In the genomic region with DNA sequence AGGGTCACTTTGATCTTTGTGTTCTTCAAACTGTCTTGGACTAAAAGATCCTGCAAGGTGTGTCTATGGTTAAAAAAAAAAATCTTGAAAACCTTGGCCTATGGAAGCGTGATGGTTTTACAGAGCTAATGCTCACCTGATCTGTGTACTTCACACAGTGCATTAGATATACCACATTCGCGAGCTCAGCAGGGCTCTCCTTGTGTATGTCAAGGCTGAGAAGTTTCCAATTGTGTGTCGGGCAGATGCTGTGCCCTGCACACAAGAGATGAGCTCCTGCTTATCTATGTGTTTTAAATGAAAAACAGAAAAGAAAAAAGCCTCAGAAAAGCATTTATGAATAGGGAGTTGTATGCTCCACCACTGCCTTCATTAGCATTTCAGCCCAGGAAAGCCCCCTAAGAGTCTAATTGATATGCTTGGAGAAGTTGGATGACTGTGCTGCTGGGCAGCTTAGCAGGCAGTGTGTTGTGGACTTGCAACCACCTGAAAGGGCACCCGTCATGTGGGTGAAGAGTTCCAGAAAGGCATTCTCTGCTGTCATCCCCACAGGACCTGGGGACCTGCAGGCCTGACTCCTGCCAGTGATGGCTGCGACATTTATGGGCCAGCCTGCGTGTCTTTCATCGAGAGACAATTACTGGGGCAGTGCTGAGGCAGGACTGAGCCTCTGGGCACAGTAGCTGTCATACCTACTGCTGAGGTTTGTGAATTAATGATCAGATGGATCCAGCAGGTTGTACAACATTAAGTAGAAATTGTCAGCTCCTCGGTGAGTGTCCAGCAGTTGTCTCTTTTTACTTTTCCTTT, we compare ENCODE assay signal across 26 mouse cellular contexts.
DNase-seq lines count a peak whose midpoint lies in the region; ATAC-seq and TF ChIP-seq lines count a peak whose summit lies in the region.
"Had no signal": no experiment of that assay in that cellular context is flagged by ENCODE, and none has a peak within 500 bp of the region (broad histone marks: within the 10 kb centered on the region; RNA-seq: fewer than 3 reads in every experiment).

No protein-coding gene starts in this region.

- H3K27ac ChIP-seq in forebrain, embryonic 14.5 days (ENCODE audit: low read depth, low read length) = no peak overlapping the region
- H3K27ac ChIP-seq in forebrain, embryonic 12.5 days = no peak overlapping the region
- no peak overlapping the region for H3K27ac ChIP-seq in hindbrain, embryonic 11.5 days (ENCODE audit: low read depth, low read length)
- H3K27ac ChIP-seq in hindbrain, postnatal 0 days = no peak overlapping the region
- no peak overlapping the region for H3K27ac ChIP-seq in midbrain, postnatal 0 days (ENCODE audit: low read depth, low read length)
- H3K27ac ChIP-seq: forebrain, embryonic 10.5 days; heart, embryonic 10.5 days; intestine, embryonic 15.5 days; limb, embryonic 12.5 days; liver, embryonic 12.5 days; neural tube, embryonic 13.5 days; stomach, embryonic 15.5 days had no signal

- H3K36me3 ChIP-seq in forebrain, embryonic 14.5 days (ENCODE audit: control insufficient read depth, insufficient read depth, low read length) = no peaks in the 10 kb centered on the region
- H3K36me3 ChIP-seq in forebrain, embryonic 12.5 days (replicated peaks) = no peaks in the 10 kb centered on the region
- no peaks in the 10 kb centered on the region for H3K36me3 ChIP-seq in hindbrain, embryonic 11.5 days (ENCODE audit: control insufficient read depth, insufficient read depth, low read length)
- H3K36me3 ChIP-seq in hindbrain, postnatal 0 days (ENCODE audit: insufficient read depth, low read length) = no peaks in the 10 kb centered on the region
- no peaks in the 10 kb centered on the region for H3K36me3 ChIP-seq in midbrain, postnatal 0 days (ENCODE audit: insufficient read depth, low read length)
- H3K36me3 ChIP-seq: forebrain, embryonic 10.5 days; heart, embryonic 10.5 days; intestine, embryonic 15.5 days; limb, embryonic 12.5 days; liver, embryonic 12.5 days; neural tube, embryonic 13.5 days; stomach, embryonic 15.5 days had no signal

- H3K4me2 ChIP-seq in forebrain, embryonic 14.5 days (ENCODE audit: low read length) = no peak overlapping the region
- no peak overlapping the region for H3K4me2 ChIP-seq in forebrain, embryonic 12.5 days
- no peak overlapping the region for H3K4me2 ChIP-seq in hindbrain, embryonic 11.5 days (replicated peaks; ENCODE audit: low read depth, low read length)
- H3K4me2 ChIP-seq in hindbrain, postnatal 0 days (ENCODE audit: low read depth, low read length) = no peak overlapping the region
- no peak overlapping the region for H3K4me2 ChIP-seq in midbrain, postnatal 0 days (ENCODE audit: low read depth, low read length, poor library complexity, severe bottlenecking)
- H3K4me2 ChIP-seq: intestine, embryonic 15.5 days; limb, embryonic 12.5 days; liver, embryonic 12.5 days; neural tube, embryonic 13.5 days; stomach, embryonic 15.5 days had no signal

- DNase-seq in forebrain, embryonic 14.5 days (ENCODE audit: low spot score) = no peak
- DNase-seq in hindbrain, embryonic 11.5 days (ENCODE audit: low spot score) = no peak
- DNase-seq in hindbrain, postnatal 0 days (ENCODE audit: low spot score) = no peak
- DNase-seq in midbrain, postnatal 0 days (ENCODE audit: low spot score) = no peak
- no peak for DNase-seq in ovary, postnatal 36 days (ENCODE audit: low spot score)
- DNase-seq in urinary bladder, postnatal 25 days (ENCODE audit: low spot score) = no peak
- DNase-seq: adrenal gland, postnatal 36 days; cerebellum, adult 11-12 months; cerebellum, postnatal 14 days; gastrocnemius, postnatal 10 days; heart, postnatal 4 days; kidney, adult 9 months; kidney, postnatal 36 days; layer of hippocampus, postnatal 36 days; lung, adult 18-20 months; lung, postnatal 14 days; right cerebral cortex, postnatal 4 days; thymus, postnatal 25 days had no signal

- H3K4me1 ChIP-seq in forebrain, embryonic 14.5 days (ENCODE audit: control insufficient read depth, insufficient read depth, low read length) = 0 out of 2 replicates have a peak, but pooled peaks cover 3% of the 10 kb centered on the region
- H3K4me1 ChIP-seq in forebrain, embryonic 12.5 days = peaks cover 6% of the 10 kb centered on the region
- no peaks in the 10 kb centered on the region for H3K4me1 ChIP-seq in hindbrain, embryonic 11.5 days (replicated peaks; ENCODE audit: control insufficient read depth, insufficient read depth, low read length)
- no peaks in the 10 kb centered on the region for H3K4me1 ChIP-seq in hindbrain, postnatal 0 days (ENCODE audit: insufficient read depth, low read length)
- H3K4me1 ChIP-seq in midbrain, postnatal 0 days (ENCODE audit: insufficient read depth, low read length) = no peaks in the 10 kb centered on the region
- H3K4me1 ChIP-seq: heart, embryonic 10.5 days; intestine, embryonic 15.5 days; limb, embryonic 12.5 days; liver, embryonic 12.5 days; stomach, embryonic 15.5 days had no signal

- no peaks in the 10 kb centered on the region for H3K27me3 ChIP-seq in forebrain, embryonic 14.5 days (replicated peaks; ENCODE audit: control insufficient read depth, insufficient read depth, low read length)
- H3K27me3 ChIP-seq in forebrain, embryonic 12.5 days = no peaks in the 10 kb centered on the region
- no peaks in the 10 kb centered on the region for H3K27me3 ChIP-seq in hindbrain, embryonic 11.5 days (ENCODE audit: control insufficient read depth, insufficient read depth, low read length)
- no peaks in the 10 kb centered on the region for H3K27me3 ChIP-seq in hindbrain, postnatal 0 days (ENCODE audit: insufficient read depth, low read length)
- no peaks in the 10 kb centered on the region for H3K27me3 ChIP-seq in midbrain, postnatal 0 days (ENCODE audit: insufficient read depth, low read length)
- H3K27me3 ChIP-seq: intestine, embryonic 15.5 days; limb, embryonic 12.5 days; liver, embryonic 12.5 days; neural tube, embryonic 13.5 days; stomach, embryonic 15.5 days had no signal

- no peak for TF ChIP-seq CTCF in hindbrain, postnatal 0 days (IDR thresholded peaks at IDR 0.05; ENCODE audit: low read depth)
- TF ChIP-seq CTCF in midbrain, postnatal 0 days (IDR thresholded peaks at IDR 0.05) = no peak

- 69% methylated on average over 9 of the region's 9 CpGs for WGBS in forebrain, embryonic 14.5 days
- 70% methylated on average over 9 of the region's 9 CpGs for WGBS in forebrain, embryonic 12.5 days
- WGBS in hindbrain, embryonic 11.5 days = 53% methylated on average over 9 of the region's 9 CpGs
- WGBS in hindbrain, postnatal 0 days = 44% methylated on average over 9 of the region's 9 CpGs
- WGBS in midbrain, postnatal 0 days = 45% methylated on average over 9 of the region's 9 CpGs

- H3K9me3 ChIP-seq in forebrain, embryonic 14.5 days (replicated peaks; ENCODE audit: control insufficient read depth, low read length) = no peaks in the 10 kb centered on the region
- no peaks in the 10 kb centered on the region for H3K9me3 ChIP-seq in forebrain, embryonic 12.5 days
- no peaks in the 10 kb centered on the region for H3K9me3 ChIP-seq in hindbrain, embryonic 11.5 days (ENCODE audit: control insufficient read depth, low read length)
- no peaks in the 10 kb centered on the region for H3K9me3 ChIP-seq in hindbrain, postnatal 0 days (ENCODE audit: low read length)
- no peaks in the 10 kb centered on the region for H3K9me3 ChIP-seq in midbrain, postnatal 0 days (ENCODE audit: low read length)
- H3K9me3 ChIP-seq: forebrain, embryonic 10.5 days; heart, embryonic 10.5 days; intestine, embryonic 15.5 days; limb, embryonic 12.5 days; liver, embryonic 12.5 days; neural tube, embryonic 13.5 days; stomach, embryonic 15.5 days had no signal

- no peak overlapping the region for H3K4me3 ChIP-seq in forebrain, embryonic 14.5 days (ENCODE audit: low read depth, low read length)
- H3K4me3 ChIP-seq in forebrain, embryonic 12.5 days (replicated peaks) = no peak overlapping the region
- no peak overlapping the region for H3K4me3 ChIP-seq in hindbrain, embryonic 11.5 days (ENCODE audit: low read depth, low read length)
- no peak overlapping the region for H3K4me3 ChIP-seq in hindbrain, postnatal 0 days (ENCODE audit: low read length)
- H3K4me3 ChIP-seq in midbrain, postnatal 0 days (ENCODE audit: low read depth, low read length) = no peak overlapping the region
- H3K4me3 ChIP-seq: forebrain, embryonic 10.5 days; heart, embryonic 10.5 days; intestine, embryonic 15.5 days; limb, embryonic 12.5 days; liver, embryonic 12.5 days; neural tube, embryonic 13.5 days; stomach, embryonic 15.5 days had no signal

- no peak overlapping the region for H3K9ac ChIP-seq in forebrain, embryonic 14.5 days (ENCODE audit: low read length)
- no peak overlapping the region for H3K9ac ChIP-seq in forebrain, embryonic 12.5 days
- no peak overlapping the region for H3K9ac ChIP-seq in hindbrain, embryonic 11.5 days (ENCODE audit: low read depth, low read length)
- no peak overlapping the region for H3K9ac ChIP-seq in hindbrain, postnatal 0 days (replicated peaks; ENCODE audit: low read length)
- H3K9ac ChIP-seq in midbrain, postnatal 0 days (replicated peaks; ENCODE audit: low read length, poor library complexity, severe bottlenecking) = no peak overlapping the region
- H3K9ac ChIP-seq: intestine, embryonic 15.5 days; limb, embryonic 12.5 days; liver, embryonic 12.5 days; neural tube, embryonic 13.5 days; stomach, embryonic 15.5 days had no signal

- peak; percentile 42; the same call in 1 of the 2 replicates for ATAC-seq in forebrain, embryonic 14.5 days
- ATAC-seq in forebrain, embryonic 12.5 days (ENCODE audit: low FRiP score) = no peak
- ATAC-seq in hindbrain, embryonic 11.5 days (ENCODE audit: low FRiP score) = peak; percentile 73
- ATAC-seq in hindbrain, postnatal 0 days = 0 out of 2 replicates have a peak, but pooled peaks have one; percentile 43
- ATAC-seq in midbrain, postnatal 0 days (ENCODE audit: low FRiP score) = peak; percentile 34; the same call in 1 of the 2 replicates
- ATAC-seq: intestine, embryonic 15.5 days; liver, embryonic 12.5 days had no signal
